Comparison of ENCODE assay signal across 19 mouse cellular contexts in the genomic region with DNA sequence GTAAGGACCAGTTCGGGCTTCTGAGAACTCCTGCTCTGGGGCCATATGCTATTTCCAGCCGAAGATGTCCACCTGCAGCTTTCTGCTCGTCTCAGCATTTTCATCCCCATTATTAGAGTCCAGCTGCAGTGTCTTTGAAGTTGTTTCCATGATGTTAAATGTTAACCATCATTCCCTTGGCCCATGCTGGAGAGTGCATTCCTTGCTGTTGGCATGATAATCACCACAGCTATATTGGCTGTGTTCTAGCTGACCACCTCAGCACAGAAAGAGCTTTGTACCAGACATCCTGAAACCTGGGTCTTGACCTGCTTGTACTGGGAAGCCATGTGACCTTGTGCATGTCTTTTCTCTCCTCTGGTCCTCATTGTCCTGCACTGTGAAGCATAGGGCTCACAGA.
DNase-seq lines count a peak whose midpoint lies in the region; ATAC-seq and TF ChIP-seq lines count a peak whose summit lies in the region.
"Had no signal": no experiment of that assay in that cellular context is flagged by ENCODE, and none has a peak within 500 bp of the region (broad histone marks: within the 10 kb centered on the region; RNA-seq: fewer than 3 reads in every experiment).

No protein-coding gene starts in this region.

- no peak for TF ChIP-seq POLR2A in kidney, adult 2 months (IDR thresholded peaks at IDR 0.05; ENCODE audit: low read depth, low read length)

- 55% methylated on average over 3 of the region's 3 CpGs for WGBS in kidney, adult 2 months
- WGBS in kidney, postnatal 0 days = 51% methylated on average over 3 of the region's 3 CpGs

- no peaks in the 10 kb centered on the region for H3K9me3 ChIP-seq in kidney, postnatal 0 days (replicated peaks; ENCODE audit: low read length)
- H3K9me3 ChIP-seq: embryonic facial prominence, embryonic 15.5 days; forebrain, embryonic 10.5 days; forebrain, embryonic 15.5 days; heart, embryonic 10.5 days; hindbrain, embryonic 13.5 days had no signal

- H3K4me1 ChIP-seq in kidney, adult 2 months (ENCODE audit: control insufficient read depth, insufficient read depth, low read length) = peaks cover 18% of the 10 kb centered on the region; the same call in 1 of the 2 replicates
- H3K4me1 ChIP-seq in kidney, postnatal 0 days (replicated peaks; ENCODE audit: insufficient read depth, low read length) = peaks cover 33% of the 10 kb centered on the region; the same call in 1 of the 2 replicates

- H3K4me3 ChIP-seq in kidney, adult 2 months (ENCODE audit: insufficient read depth, low read depth, low read length) = no peak overlapping the region
- H3K4me3 ChIP-seq in kidney, postnatal 0 days (replicated peaks; ENCODE audit: low read depth, low read length) = no peak overlapping the region
- H3K4me3 ChIP-seq: embryonic facial prominence, embryonic 15.5 days; erythroblast, embryonic 14.5 days; forebrain, embryonic 10.5 days; forebrain, embryonic 15.5 days; heart, embryonic 10.5 days; hindbrain, embryonic 13.5 days had no signal

- H3K9ac ChIP-seq in kidney, postnatal 0 days (ENCODE audit: low read depth, low read length) = no peak overlapping the region
- H3K9ac ChIP-seq: embryonic facial prominence, embryonic 15.5 days; forebrain, embryonic 15.5 days; hindbrain, embryonic 13.5 days had no signal

- intact Hi-C loops in heart, postnatal 10 days (cut with DNase I) = loop anchor here (5.0 kb wide), 1 partner anchor 246 kb away; no protein-coding TSS in a partner anchor

- no peaks in the 10 kb centered on the region for H3K36me3 ChIP-seq in kidney, adult 2 months (ENCODE audit: control insufficient read depth, insufficient read depth, low read length)
- no peaks in the 10 kb centered on the region for H3K36me3 ChIP-seq in kidney, postnatal 0 days (ENCODE audit: insufficient read depth, low read length)
- H3K36me3 ChIP-seq: embryonic facial prominence, embryonic 15.5 days; forebrain, embryonic 10.5 days; forebrain, embryonic 15.5 days; heart, embryonic 10.5 days; hindbrain, embryonic 13.5 days had no signal

- ATAC-seq in kidney, postnatal 0 days (replicated peaks; ENCODE audit: low FRiP score, low read depth) = peak; percentile 43; the same call in 1 of the 2 replicates
- ATAC-seq: forebrain, embryonic 15.5 days had no signal

- no peaks in the 10 kb centered on the region for H3K27me3 ChIP-seq in kidney, adult 2 months (replicated peaks; ENCODE audit: control insufficient read depth, insufficient read depth, low read length)
- H3K27me3 ChIP-seq in kidney, postnatal 0 days (ENCODE audit: insufficient read depth, low read length) = no peaks in the 10 kb centered on the region
- H3K27me3 ChIP-seq: embryonic facial prominence, embryonic 15.5 days had no signal

- TF ChIP-seq CTCF in kidney, adult 2 months (conservative IDR thresholded peaks at IDR 0.05; ENCODE audit: insufficient read depth, insufficient read length, low read depth, low read length) = no peak
- no peak for TF ChIP-seq CTCF in kidney, postnatal 0 days (IDR thresholded peaks at IDR 0.05; ENCODE audit: low read depth)

- peak; percentile 81 for DNase-seq in kidney, adult 2 months
- peak; percentile 76 for DNase-seq in kidney, adult 9 months
- DNase-seq in kidney, postnatal 0 days (ENCODE audit: low spot score) = no peak
- no peak for DNase-seq in adrenal gland, adult 18-20 months (ENCODE audit: low spot score in 2 of 2)
- DNase-seq in heart, postnatal 10 days = no peak
- no peak for DNase-seq in gastrocnemius, postnatal 10 days
- DNase-seq: adrenal gland, adult 8-10 months; adrenal gland, postnatal 36 days; cerebellum, adult 8-10 months; cerebellum, postnatal 14 days; embryo, embryonic 11 days; heart, adult 18-20 months; heart, postnatal 14 days had no signal

- H3K27ac ChIP-seq in kidney, adult 2 months (ENCODE audit: insufficient read depth, low read depth, low read length) = peak overlapping the region; percentile 9; the same call in 1 of the 2 replicates
- peak overlapping the region; percentile 20; the same call in 1 of the 2 replicates for H3K27ac ChIP-seq in kidney, postnatal 0 days
- H3K27ac ChIP-seq: embryonic facial prominence, embryonic 15.5 days; forebrain, embryonic 10.5 days; forebrain, embryonic 15.5 days; heart, embryonic 10.5 days; hindbrain, embryonic 13.5 days had no signal

- H3K4me2 ChIP-seq in kidney, postnatal 0 days (ENCODE audit: low read length) = no peak overlapping the region
- H3K4me2 ChIP-seq: embryonic facial prominence, embryonic 15.5 days; forebrain, embryonic 15.5 days; hindbrain, embryonic 13.5 days had no signal

Comparison
In these comparisons a context has a peak if more than half of its experiments do, and no peak if none do; other contexts are left out.
1. DNase-seq: peak in kidney, adult 2 months (single experiment) and kidney, adult 9 months (single experiment); none in kidney, postnatal 0 days (single experiment), adrenal gland, adult 18-20 months (0 of 2), heart, postnatal 10 days (0 of 2) and gastrocnemius, postnatal 10 days (single experiment).